Mouse (Mus musculus): ENCODE measurements around the gene Cntrob. TPM values are rescaled to one million over a fixed set of nuclear protein-coding genes. Genes with fewer than 3 reads are reported as not detected.

Gene Cntrob
- polyA plus RNA-seq, 1 experiment = 9.2 TPM

DNA sequence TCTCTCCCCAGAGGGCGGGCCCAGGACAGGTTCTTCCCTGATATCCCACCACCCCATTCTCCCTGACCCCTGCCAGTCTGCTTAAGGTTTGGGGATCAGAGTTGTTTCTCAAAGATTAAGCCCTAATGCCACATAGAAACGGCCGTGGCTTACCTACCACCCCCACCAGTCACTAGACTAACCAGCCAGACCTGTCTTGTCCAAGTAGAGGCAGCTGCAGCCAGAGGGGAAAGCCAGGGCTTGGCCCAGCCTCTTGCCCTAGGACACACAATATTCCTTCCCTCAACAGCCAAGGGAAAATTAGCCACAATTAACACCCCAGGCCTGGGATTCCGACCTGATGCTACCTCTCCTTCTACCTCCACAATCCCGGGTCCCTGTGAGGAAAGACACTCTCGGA, 42.1 kb upstream of the Cntrob start:
- Histone ChIP-seq H3K27ac (ENCODE audit: insufficient read depth, low read length) (peak overlapping the region; percentile 94), H3K36me3 (ENCODE audit: control insufficient read depth, insufficient read depth, low read length) (peaks cover 15% of the 10 kb centered on the region), H3K4me3 (ENCODE audit: extremely low read depth, insufficient read depth, insufficient read length) (peak overlapping the region; percentile 57; the same call in 1 of the 2 replicates), H3K4me1 (ENCODE audit: control insufficient read depth, insufficient read depth, insufficient read length) (peaks cover 8% of the 10 kb centered on the region; the same call in 1 of the 2 replicates), H3K27me3 (ENCODE audit: control insufficient read depth, insufficient read depth, low read length) (no peaks in the 10 kb centered on the region)
- TF ChIP-seq CTCF (IDR thresholded peaks at IDR 0.05; ENCODE audit: extremely low read depth, insufficient read depth, insufficient read length, insufficient replicate concordance) = no peak
- WGBS = 50% methylated on average over 6 of the region's 6 CpGs
- DNase-seq (ENCODE audit: low read depth in 1 of 2, low spot score in 2 of 2) = no peak

DNA sequence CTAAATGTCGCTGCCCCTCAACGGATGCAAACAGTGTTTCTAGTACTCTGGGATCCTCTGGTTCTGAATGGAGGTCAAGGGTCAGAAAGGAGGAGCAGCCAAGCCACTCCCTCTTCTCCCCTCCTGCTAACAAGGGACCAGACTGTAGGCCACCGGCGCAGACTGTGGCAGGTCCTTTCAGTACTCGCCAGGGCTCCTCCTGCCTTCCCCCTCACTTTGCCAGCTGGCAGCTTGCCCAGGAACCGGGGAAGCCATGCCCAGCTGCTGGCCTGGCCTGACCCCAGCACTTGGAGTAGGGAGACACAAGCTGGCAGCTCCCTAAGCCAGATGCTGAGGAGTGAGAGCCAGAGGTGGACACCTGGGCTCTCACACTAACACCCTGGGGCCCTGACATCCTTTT, 41.3 kb upstream of the Cntrob start:
- TF ChIP-seq POLR2A (IDR thresholded peaks at IDR 0.05; ENCODE audit: low read depth, low read length) (no peak), CTCF (IDR thresholded peaks at IDR 0.05; ENCODE audit: extremely low read depth, insufficient read depth, insufficient read length, insufficient replicate concordance) (no peak)
- DNase-seq (ENCODE audit: low read depth in 1 of 2, low spot score in 2 of 2) = peak in 1 of 2 experiments; percentile 36
- 34% methylated on average over 6 of the region's 6 CpGs for whole genome bisulfite sequencing
- H3K36me3 ChIP-seq (ENCODE audit: control insufficient read depth, insufficient read depth, low read length) = peaks cover 22% of the 10 kb centered on the region
- H3K4me1 ChIP-seq (ENCODE audit: control insufficient read depth, insufficient read depth, insufficient read length) = peaks cover 8% of the 10 kb centered on the region; the same call in 1 of the 2 replicates
- H3K27ac ChIP-seq (ENCODE audit: insufficient read depth, low read length) = peak overlapping the region; percentile 25; the same call in 1 of the 2 replicates
- H3K27me3 ChIP-seq (ENCODE audit: control insufficient read depth, insufficient read depth, low read length) = no peaks in the 10 kb centered on the region
- H3K4me3 ChIP-seq (ENCODE audit: extremely low read depth, insufficient read depth, insufficient read length) = no peak overlapping the region

DNA sequence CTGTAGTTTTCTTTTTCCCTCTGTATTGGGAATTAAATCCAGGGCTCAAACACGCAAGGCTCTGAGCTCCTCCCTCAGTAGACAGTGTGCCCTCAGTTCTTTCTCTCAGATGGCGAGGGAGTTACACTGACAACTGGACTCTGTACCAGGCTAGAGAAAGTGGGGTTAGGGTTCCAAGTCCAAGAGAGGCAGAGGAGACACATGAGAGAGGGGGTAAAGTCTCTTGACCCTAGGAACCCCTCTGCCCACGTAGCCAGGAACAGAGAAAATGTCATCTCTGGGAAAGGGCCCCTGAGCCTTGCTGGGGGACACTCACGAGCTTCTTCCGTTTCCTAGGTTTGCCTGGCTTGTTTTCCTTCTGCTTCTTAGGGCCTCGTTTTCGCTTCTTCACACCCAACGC, 40.8 kb upstream of the Cntrob start:
- no peaks in the 10 kb centered on the region for H3K27me3 ChIP-seq (ENCODE audit: control insufficient read depth, insufficient read depth, low read length)

DNA sequence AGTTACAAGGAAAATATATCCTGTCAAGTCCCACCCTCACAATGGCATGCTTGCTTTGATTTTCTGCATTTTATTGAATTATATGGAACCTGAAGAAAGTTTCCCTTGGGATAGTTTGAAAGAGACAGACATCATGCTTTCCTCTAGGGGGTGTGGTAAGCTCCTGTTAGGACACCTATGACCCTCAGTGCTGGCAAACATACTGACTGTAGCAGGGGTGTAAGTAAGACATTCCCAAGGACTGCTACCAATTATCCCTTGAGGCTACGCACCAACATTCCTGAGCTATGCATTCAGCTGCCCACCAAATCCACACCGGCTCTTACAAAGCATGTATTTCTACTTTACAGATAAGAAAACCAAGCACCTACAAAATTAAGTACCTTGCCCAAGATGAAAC, 38.9 kb upstream of the Cntrob start:
- no peak for DNase-seq (ENCODE audit: low read depth in 1 of 2, low spot score in 2 of 2)
- H3K36me3 ChIP-seq (ENCODE audit: control insufficient read depth, insufficient read depth, low read length) = peaks cover 42% of the 10 kb centered on the region
- no peak for TF ChIP-seq POLR2A (IDR thresholded peaks at IDR 0.05; ENCODE audit: low read depth, low read length)
- no peak overlapping the region for H3K4me3 ChIP-seq (ENCODE audit: extremely low read depth, insufficient read depth, insufficient read length)
- peaks cover 8% of the 10 kb centered on the region; the same call in 1 of the 2 replicates for H3K4me1 ChIP-seq (ENCODE audit: control insufficient read depth, insufficient read depth, insufficient read length)
- H3K27ac ChIP-seq (ENCODE audit: insufficient read depth, low read length) = no peak overlapping the region
- 91% methylated on average over 2 of the region's 2 CpGs for WGBS
- H3K27me3 ChIP-seq (ENCODE audit: control insufficient read depth, insufficient read depth, low read length) = no peaks in the 10 kb centered on the region

More for the DNA sequence above, 40.8 kb upstream of the Cntrob start:
- no peak overlapping the region for H3K27ac ChIP-seq (ENCODE audit: insufficient read depth, low read length)
- DNase-seq (ENCODE audit: low read depth in 1 of 2, low spot score in 2 of 2) = no peak
- H3K4me3 ChIP-seq (ENCODE audit: extremely low read depth, insufficient read depth, insufficient read length) = no peak overlapping the region
- peaks cover 27% of the 10 kb centered on the region for H3K36me3 ChIP-seq (ENCODE audit: control insufficient read depth, insufficient read depth, low read length)
- peaks cover 8% of the 10 kb centered on the region; the same call in 1 of the 2 replicates for H3K4me1 ChIP-seq (ENCODE audit: control insufficient read depth, insufficient read depth, insufficient read length)
- no peak for TF ChIP-seq POLR2A (IDR thresholded peaks at IDR 0.05; ENCODE audit: low read depth, low read length)
- no peak for TF ChIP-seq CTCF (IDR thresholded peaks at IDR 0.05; ENCODE audit: extremely low read depth, insufficient read depth, insufficient read length, insufficient replicate concordance)
- 69% methylated on average over 8 of the region's 8 CpGs for WGBS

DNA sequence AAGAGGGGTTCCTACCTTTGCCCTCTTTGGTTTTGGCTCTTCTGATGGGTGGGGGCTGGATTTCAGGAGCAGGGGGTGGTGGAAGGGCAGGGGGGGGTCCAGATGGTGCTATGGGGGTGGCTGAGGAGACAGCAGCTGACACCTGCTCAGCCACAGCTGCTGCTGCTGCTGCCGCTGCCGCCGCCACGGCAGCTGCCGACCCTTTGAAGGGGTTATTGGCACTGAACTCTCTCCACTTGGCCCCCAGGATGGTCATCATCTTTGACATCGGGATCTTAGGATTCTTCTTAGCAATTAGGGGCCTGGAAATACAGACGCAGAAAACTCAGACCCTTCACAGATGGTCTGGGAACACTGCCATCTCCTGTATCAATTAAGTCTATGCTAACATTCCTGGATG, 38.4 kb upstream of the Cntrob start:
- Histone ChIP-seq H3K36me3 (ENCODE audit: control insufficient read depth, insufficient read depth, low read length) (peaks cover 46% of the 10 kb centered on the region), H3K27me3 (ENCODE audit: control insufficient read depth, insufficient read depth, low read length) (no peaks in the 10 kb centered on the region), H3K27ac (ENCODE audit: insufficient read depth, low read length) (no peak overlapping the region), H3K4me1 (ENCODE audit: control insufficient read depth, insufficient read depth, insufficient read length) (peaks cover 8% of the 10 kb centered on the region; the same call in 1 of the 2 replicates), H3K4me3 (ENCODE audit: extremely low read depth, insufficient read depth, insufficient read length) (no peak overlapping the region)
- DNase-seq (ENCODE audit: low read depth in 1 of 2, low spot score in 2 of 2) = no peak
- TF ChIP-seq CTCF (IDR thresholded peaks at IDR 0.05; ENCODE audit: extremely low read depth, insufficient read depth, insufficient read length, insufficient replicate concordance) (no peak), POLR2A (IDR thresholded peaks at IDR 0.05; ENCODE audit: low read depth, low read length) (no peak)
- WGBS = 76% methylated on average over 7 of the region's 7 CpGs

DNA sequence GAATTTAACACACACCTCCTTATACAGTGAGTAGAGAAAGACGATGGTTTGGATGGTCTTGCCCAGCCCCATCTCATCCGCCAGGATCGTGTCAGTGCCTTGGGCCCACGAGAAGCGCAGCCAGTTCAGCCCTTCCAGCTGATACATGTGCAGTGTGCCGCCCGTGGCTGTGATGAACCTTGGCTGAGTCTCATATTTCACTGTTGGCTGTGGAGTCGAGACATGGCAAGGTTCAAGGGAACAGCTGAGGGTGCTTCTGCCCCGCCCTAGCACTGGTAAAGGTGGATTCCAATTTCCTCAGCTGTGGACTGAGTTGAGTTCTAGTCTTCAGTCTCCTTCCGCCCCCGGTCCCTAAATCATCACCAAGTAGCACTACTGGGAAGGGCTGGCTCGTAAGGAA, 34.1 kb upstream of the Cntrob start:
- H3K27me3 ChIP-seq (ENCODE audit: control insufficient read depth, insufficient read depth, low read length) = no peaks in the 10 kb centered on the region
- H3K27ac ChIP-seq (ENCODE audit: insufficient read depth, low read length) = no peak overlapping the region
- no peak for DNase-seq (ENCODE audit: low read depth in 1 of 2, low spot score in 2 of 2)
- no peak overlapping the region for H3K4me3 ChIP-seq (ENCODE audit: extremely low read depth, insufficient read depth, insufficient read length)
- 96% methylated on average over 12 of the region's 12 CpGs for WGBS
- H3K4me1 ChIP-seq (ENCODE audit: control insufficient read depth, insufficient read depth, insufficient read length) = no peaks in the 10 kb centered on the region
- no peak for TF ChIP-seq CTCF (IDR thresholded peaks at IDR 0.05; ENCODE audit: extremely low read depth, insufficient read depth, insufficient read length, insufficient replicate concordance)
- TF ChIP-seq POLR2A (IDR thresholded peaks at IDR 0.05; ENCODE audit: low read depth, low read length) = no peak
- peaks cover 71% of the 10 kb centered on the region for H3K36me3 ChIP-seq (ENCODE audit: control insufficient read depth, insufficient read depth, low read length)

DNA sequence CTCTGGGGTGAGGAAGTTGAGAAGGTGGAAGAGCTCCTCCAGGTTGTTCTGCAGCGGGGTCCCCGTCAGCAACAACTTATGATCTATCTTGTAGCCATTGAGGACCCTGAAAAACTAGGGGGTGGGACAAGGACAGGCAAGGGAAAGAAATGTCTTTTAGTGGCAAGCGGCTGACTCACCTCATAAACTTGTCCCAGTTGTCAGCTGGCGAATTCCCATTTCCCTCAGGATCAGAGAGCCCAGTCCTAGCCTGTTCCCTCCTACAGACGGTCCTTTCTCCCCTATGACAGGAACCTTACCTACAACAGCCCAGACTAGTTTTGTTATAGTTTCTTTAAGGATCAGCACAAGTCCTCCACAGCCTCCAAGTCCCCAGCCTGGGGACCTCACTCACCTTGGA, 33.0 kb upstream of the Cntrob start:
- H3K36me3 ChIP-seq (ENCODE audit: control insufficient read depth, insufficient read depth, low read length) = peaks cover 75% of the 10 kb centered on the region
- H3K4me3 ChIP-seq (ENCODE audit: extremely low read depth, insufficient read depth, insufficient read length) = no peak overlapping the region
- H3K4me1 ChIP-seq (ENCODE audit: control insufficient read depth, insufficient read depth, insufficient read length) = no peaks in the 10 kb centered on the region
- no peak for DNase-seq (ENCODE audit: low read depth in 1 of 2, low spot score in 2 of 2)
- no peak for TF ChIP-seq POLR2A (IDR thresholded peaks at IDR 0.05; ENCODE audit: low read depth, low read length)
- no peak for TF ChIP-seq CTCF (IDR thresholded peaks at IDR 0.05; ENCODE audit: extremely low read depth, insufficient read depth, insufficient read length, insufficient replicate concordance)
- H3K27ac ChIP-seq (ENCODE audit: insufficient read depth, low read length) = no peak overlapping the region
- WGBS = 93% methylated on average over 5 of the region's 5 CpGs
- no peaks in the 10 kb centered on the region for H3K27me3 ChIP-seq (ENCODE audit: control insufficient read depth, insufficient read depth, low read length)

Measured in spleen, adult 2 months (tissue).